8 mouse cellular contexts compared by ENCODE assay signal in the genomic region with DNA sequence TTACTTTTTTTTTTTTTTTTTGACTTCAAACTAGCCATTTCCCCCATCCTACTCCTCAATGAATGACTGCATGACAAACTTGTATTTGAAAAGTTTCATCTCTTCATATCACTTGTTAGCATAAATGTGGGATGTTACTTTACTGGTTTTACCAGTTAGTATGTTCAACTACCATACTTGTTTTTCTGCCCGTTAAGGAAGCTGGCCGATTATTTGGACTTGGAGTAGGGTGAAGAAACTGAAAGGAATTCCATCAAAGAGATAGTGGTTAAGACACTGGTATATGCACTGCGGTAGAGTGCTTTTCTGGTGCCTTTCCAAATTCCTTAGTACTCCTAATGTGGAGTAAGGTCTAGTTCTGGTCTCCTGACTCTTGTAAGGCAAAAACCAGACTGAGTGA. TPM values are rescaled to one million over a fixed set of nuclear protein-coding genes. Genes with fewer than 3 reads are reported as not detected.
DNase-seq lines count a peak whose midpoint lies in the region; ATAC-seq lines count a peak whose summit lies in the region.
"Had no signal": no experiment of that assay in that cellular context is flagged by ENCODE, and none has a peak within 500 bp of the region (broad histone marks: within the 10 kb centered on the region; RNA-seq: fewer than 3 reads in every experiment).

No protein-coding gene starts in this region.

- peaks cover 7% of the 10 kb centered on the region for H3K4me1 ChIP-seq in hindbrain, embryonic 12.5 days
- H3K4me1 ChIP-seq in hindbrain, embryonic 10.5 days (replicated peaks), result peaks cover 11% of the 10 kb centered on the region
- peaks cover 6% of the 10 kb centered on the region; the same call in 1 of the 2 replicates for H3K4me1 ChIP-seq in limb, embryonic 12.5 days (replicated peaks)

- peak overlapping the region; percentile 65; the same call in 1 of the 2 replicates for H3K4me2 ChIP-seq in hindbrain, embryonic 12.5 days (replicated peaks)
- peak overlapping the region; percentile 70; the same call in 1 of the 2 replicates for H3K4me2 ChIP-seq in limb, embryonic 12.5 days

- no peaks in the 10 kb centered on the region for H3K36me3 ChIP-seq in hindbrain, embryonic 12.5 days
- H3K36me3 ChIP-seq in hindbrain, embryonic 10.5 days, result no peaks in the 10 kb centered on the region
- no peaks in the 10 kb centered on the region for H3K36me3 ChIP-seq in limb, embryonic 12.5 days

- H3K4me3 ChIP-seq in hindbrain, embryonic 12.5 days, result no peak overlapping the region
- no peak overlapping the region for H3K4me3 ChIP-seq in hindbrain, embryonic 10.5 days
- no peak overlapping the region for H3K4me3 ChIP-seq in limb, embryonic 12.5 days (replicated peaks)

- H3K27ac ChIP-seq in hindbrain, embryonic 12.5 days, result no peak overlapping the region
- no peak overlapping the region for H3K27ac ChIP-seq in hindbrain, embryonic 10.5 days
- no peak overlapping the region for H3K27ac ChIP-seq in limb, embryonic 12.5 days

- no peak for ATAC-seq in hindbrain, embryonic 12.5 days (ENCODE audit: low FRiP score)
- no peak for ATAC-seq in limb, embryonic 12.5 days (ENCODE audit: insufficient number of reproducible peaks, insufficient read depth, low FRiP score, low TSS enrichment, low read depth)

- H3K9me3 ChIP-seq in hindbrain, embryonic 12.5 days (replicated peaks), result no peaks in the 10 kb centered on the region
- H3K9me3 ChIP-seq in hindbrain, embryonic 10.5 days, result no peaks in the 10 kb centered on the region
- H3K9me3 ChIP-seq in limb, embryonic 12.5 days, result no peaks in the 10 kb centered on the region

- no peak overlapping the region for H3K9ac ChIP-seq in hindbrain, embryonic 12.5 days
- no peak overlapping the region for H3K9ac ChIP-seq in limb, embryonic 12.5 days (replicated peaks)

- H3K27me3 ChIP-seq in hindbrain, embryonic 12.5 days, result no peaks in the 10 kb centered on the region
- no peaks in the 10 kb centered on the region for H3K27me3 ChIP-seq in hindbrain, embryonic 10.5 days (ENCODE audit: insufficient read depth, poor library complexity, severe bottlenecking)
- H3K27me3 ChIP-seq in limb, embryonic 12.5 days, result 0 out of 2 replicates have a peak, but pooled peaks cover 4% of the 10 kb centered on the region

- WGBS in hindbrain, embryonic 12.5 days, result 91% methylated on average over 3 of the region's 3 CpGs
- 92% methylated on average over 3 of the region's 3 CpGs for WGBS in hindbrain, embryonic 10.5 days
- WGBS in limb, embryonic 12.5 days, result 87% methylated on average over 3 of the region's 3 CpGs

- no peak for DNase-seq in hindbrain, embryonic 10.5 days (ENCODE audit: low spot score)
- peak; percentile 20 for DNase-seq in 3T3-L1 (ENCODE audit: low read depth, low spot score)
- DNase-seq in MN1 (ENCODE audit: low spot score), result peak; percentile 9
- DNase-seq in thymus, postnatal 0 days (ENCODE audit: low spot score), result no peak
- DNase-seq in layer of hippocampus, adult 9-10 months (ENCODE audit: low spot score), result no peak
- DNase-seq: thymus, postnatal 36 days had no signal

RNA-seq across cellular contexts. Expression of a gene that starts 0.8 kb away (rescaled TPM):
- 42.8 and 51.1 TPM in 2 replicates for polyA plus RNA-seq in hindbrain, embryonic 12.5 days (2016; fragmentation: Nextera tagmentation; extraction: Ambion mirVana)
- 49.8 and 52.6 TPM in 2 replicates for polyA plus RNA-seq in hindbrain, embryonic 10.5 days (2016; fragmentation: Nextera tagmentation; extraction: Ambion mirVana)
- 35.2 and 36.1 TPM in 2 replicates for polyA plus RNA-seq in limb, embryonic 12.5 days (2016; fragmentation: Nextera tagmentation; extraction: Ambion mirVana)
- polyA plus RNA-seq in thymus, postnatal 0 days (2015; fragmentation: Nextera tagmentation; extraction: Ambion mirVana), result 10.8 and 13.2 TPM in 2 replicates

RNA-seq across cellular contexts. Expression of a gene that starts 39.2 kb away (rescaled TPM):
- polyA plus RNA-seq in hindbrain, embryonic 12.5 days (2016; fragmentation: Nextera tagmentation; extraction: Ambion mirVana), result 5.9 and 6.3 TPM in 2 replicates
- 5.5 and 6.5 TPM in 2 replicates for polyA plus RNA-seq in hindbrain, embryonic 10.5 days (2016; fragmentation: Nextera tagmentation; extraction: Ambion mirVana)
- polyA plus RNA-seq in limb, embryonic 12.5 days (2016; fragmentation: Nextera tagmentation; extraction: Ambion mirVana), result 7.8 and 9.4 TPM in 2 replicates
- 2.0 and 2.1 TPM in 2 replicates for polyA plus RNA-seq in thymus, postnatal 0 days (2015; fragmentation: Nextera tagmentation; extraction: Ambion mirVana)

Comparison
In these comparisons a context has a peak if more than half of its experiments do, and no peak if none do; other contexts are left out.
1. DNase-seq: peak in 3T3-L1 (single experiment) and MN1 (single experiment); none in hindbrain, embryonic 10.5 days (single experiment), thymus, postnatal 0 days (single experiment) and layer of hippocampus, adult 9-10 months (single experiment).